Mouse (Mus musculus) spleen, postnatal 10 days (tissue): ENCODE results near the gene Gpx4.
A peak's percentile ranks its signal among the peaks of the same experiment; 100 is the strongest.

ENCODE experiments used
- DNase-seq, 2 experiments: peaks; one replicate each; pipeline ENCODE4 v3.0.0; 2021 to 2022; ENCODE audit warnings: low spot score in 2 of 2

Gpx4 gene

DNA sequence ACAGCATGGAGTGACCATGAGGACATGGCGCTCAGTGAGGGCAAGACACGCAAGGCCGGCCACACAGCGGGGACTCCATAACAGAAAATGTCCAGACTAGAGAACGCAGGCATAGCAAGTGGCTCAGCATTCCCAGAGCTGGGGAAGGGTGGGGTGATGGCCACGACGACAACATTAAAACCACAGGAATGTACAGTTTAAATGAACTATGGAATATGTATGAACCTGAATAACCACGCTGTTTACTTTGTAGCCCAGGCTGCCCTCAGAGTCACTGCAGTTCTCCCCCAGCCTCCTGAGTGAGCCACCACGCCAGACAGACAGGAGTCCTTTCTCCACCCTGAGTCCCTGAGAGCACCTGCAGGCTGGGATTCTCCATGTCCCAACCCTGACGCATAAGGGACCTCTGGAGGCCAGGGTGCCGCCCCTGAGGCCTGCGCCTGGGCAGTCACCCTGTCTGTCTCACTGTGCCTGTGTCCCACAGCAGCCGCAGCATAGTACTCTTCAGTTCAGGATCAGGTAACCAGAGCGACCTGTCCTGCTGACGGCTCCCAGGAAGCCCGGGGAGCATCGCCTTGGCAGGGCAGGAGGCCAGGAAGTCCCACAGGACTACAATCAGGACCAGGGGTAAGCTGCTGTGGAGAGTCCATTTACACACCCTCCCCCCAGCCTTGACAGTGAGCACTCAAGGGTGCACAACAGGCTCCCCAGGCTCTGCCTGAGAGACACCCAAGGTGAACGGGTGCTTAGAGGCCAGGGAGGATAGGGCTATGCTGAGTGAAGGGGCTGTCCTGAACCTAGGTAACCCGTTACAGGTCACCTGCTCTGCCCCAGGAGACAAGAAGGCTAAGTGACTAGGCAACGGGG, 25.9 kb downstream of the Gpx4 start:
- DNase-seq, result no peak

DNA sequence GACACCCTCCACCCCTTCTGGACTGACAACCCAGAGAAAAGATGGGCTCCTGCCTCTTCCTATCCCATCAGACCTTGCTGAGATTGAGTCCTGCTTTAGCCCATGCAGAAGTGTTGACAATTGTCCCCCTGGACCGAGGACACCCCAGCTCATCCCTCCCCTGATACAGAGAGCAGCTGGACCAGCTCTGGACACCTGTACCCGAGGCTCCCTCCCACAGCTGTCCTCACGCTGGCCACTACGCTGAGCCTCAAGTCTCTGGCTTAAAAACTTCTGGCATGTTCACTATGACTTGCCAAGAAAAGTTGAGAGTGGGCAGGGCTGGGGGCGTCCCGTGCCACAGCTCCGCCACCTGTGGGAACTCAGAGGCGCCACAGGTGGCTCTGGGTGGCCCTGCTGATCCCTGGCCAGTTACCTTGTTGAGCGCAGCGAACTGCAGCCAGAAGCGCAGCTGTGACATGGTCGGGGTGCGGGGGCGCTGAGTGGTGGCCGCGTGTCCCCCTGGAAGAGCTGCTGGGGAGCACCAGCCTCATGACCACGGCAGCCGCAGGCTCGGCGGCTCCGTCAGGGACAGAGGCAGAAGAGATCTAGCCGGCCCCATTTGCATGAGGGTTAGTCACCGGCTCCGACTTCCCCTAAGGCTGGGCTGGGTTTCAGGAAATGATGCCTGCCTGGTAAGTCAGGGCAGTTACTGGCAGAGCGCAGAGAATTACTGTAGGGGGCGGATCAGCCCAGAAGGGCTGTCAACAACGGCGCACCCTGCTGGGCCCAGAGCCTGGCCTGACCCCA, 28.0 kb downstream of the Gpx4 start:
- peak; percentile 60 to 82 for DNase-seq

DNA sequence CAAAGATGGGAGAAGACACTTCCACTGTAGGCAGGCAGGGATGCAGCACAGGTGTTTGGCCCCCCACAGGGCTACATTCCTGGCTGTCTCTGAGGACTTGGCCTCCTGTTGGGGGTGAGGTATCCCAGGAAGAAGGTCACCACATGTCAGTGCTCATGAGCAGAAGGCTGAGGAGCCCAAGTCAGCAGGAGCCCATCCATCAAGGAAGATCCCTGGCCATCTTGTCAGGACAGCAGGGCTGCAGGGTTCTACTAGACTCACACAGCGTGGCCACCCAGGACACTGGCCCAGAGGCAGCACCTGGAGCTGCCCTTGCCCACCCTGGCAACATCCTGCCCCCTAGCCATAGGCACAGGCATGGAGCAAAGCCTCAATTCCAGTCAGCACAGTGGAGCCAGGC, 29.0 kb downstream of the Gpx4 start:
- DNase-seq, result no peak

DNA sequence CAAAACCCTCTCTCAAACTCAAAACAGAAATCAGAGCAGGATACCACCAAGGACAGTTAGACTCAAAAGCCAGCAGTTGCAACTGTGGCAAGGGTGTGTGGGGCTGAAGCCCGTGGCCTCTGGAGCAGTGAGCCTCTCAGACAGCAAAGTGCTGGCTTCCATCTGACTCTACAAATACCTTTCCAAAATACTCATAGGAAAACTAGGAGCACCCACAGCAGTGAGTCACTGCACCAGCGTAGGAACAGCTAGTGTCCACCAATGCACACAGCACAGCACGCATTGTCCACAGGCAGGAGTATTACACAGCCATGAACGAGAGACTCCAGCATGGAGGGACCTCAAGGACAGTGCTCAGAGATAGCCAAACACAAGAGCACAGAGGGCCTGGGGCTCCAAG, 29.4 kb downstream of the Gpx4 start:
- no peak for DNase-seq

DNA sequence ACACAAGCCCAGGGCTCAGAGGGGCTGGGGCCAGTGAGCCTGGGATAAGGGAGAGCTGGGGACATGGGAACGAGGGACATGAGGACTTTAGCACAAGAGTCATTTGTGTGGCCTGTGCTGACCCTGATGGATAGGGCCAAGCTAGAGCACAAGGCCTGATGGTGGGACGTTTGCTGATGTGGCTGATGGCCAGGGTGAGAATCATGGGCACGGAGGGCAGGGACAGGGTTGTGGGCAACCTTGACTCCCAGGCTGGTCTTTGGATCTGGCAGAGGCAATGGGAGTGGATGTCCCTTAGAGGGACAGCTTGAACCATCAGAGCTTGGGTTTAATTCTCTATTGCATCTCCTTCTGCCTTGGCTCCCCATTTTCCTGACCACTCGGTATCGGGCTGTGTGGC, 30.3 kb downstream of the Gpx4 start:
- no peak for DNase-seq

DNA sequence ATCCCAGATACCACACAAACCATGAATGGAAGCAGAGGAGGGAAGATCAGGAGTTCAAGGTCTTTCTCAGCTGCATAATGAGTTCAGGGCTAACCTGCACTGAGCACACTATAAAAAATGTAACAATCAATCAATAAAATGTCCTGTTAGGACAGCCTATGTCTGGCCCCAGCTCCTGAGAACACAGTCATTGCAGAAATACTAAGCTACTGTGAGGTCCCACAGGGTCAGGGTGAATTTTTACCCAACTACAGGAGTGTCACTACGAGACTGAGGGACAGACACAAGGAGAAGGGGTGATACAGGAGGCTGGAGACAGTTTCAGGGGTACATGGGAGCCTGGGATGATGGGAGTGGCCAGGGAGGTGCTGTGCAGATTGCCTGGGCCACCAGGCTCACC, 31.4 kb downstream of the Gpx4 start:
- no peak for DNase-seq

DNA sequence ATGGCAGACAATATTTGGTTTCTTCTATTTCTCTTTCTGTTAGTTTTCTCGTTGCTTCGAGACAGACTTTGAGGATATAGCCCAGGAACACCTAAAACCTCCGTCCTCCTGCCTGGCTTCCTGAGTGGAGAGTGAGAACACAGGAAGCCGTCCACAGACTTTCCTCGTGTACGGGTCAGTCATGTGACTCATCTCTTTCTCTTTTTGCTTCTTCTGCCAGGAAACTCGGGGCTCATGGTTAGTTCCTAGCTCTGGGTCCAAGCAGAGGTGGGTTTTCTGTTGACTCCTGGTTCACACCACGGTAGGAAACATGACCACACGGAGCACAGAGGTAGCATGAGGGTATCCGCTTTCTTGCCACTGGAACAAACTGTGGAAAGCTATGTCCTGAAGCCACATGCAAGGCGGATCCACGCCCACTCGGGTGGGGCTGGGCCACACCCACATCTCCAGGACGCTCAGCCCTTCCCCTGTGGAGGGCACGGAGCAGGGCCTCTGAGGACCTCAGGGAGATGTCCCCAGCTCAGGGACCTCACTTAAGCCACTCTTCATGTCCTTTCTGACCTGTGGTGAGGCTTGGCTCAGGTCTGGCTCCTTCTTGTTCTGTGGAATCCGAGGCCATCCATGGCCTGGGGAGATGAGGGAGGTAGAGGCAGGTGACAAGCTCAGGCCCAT, 33.6 kb downstream of the Gpx4 start:
- DNase-seq, result peak; percentile 67 to 83

DNA sequence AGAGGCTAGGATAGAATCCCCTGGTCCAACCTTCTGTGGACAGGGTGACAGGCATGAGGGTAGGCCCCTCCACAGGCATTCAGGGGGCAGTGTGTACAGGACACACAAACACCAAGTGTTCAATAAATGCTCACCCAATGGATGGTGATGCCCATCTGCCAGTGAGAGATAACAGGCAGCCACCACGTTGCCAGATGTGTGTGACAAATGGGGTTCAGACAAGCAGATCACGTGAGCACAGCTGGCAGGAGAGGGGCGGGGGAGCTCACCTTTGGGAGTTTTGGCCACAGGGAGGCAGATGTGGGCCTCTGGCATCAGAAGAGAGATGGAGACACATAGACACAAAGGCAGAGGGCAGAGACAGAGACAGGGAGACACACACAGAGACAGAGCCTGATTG, 34.1 kb downstream of the Gpx4 start:
- DNase-seq, result peak in 1 of 2 experiments; percentile 88

DNA sequence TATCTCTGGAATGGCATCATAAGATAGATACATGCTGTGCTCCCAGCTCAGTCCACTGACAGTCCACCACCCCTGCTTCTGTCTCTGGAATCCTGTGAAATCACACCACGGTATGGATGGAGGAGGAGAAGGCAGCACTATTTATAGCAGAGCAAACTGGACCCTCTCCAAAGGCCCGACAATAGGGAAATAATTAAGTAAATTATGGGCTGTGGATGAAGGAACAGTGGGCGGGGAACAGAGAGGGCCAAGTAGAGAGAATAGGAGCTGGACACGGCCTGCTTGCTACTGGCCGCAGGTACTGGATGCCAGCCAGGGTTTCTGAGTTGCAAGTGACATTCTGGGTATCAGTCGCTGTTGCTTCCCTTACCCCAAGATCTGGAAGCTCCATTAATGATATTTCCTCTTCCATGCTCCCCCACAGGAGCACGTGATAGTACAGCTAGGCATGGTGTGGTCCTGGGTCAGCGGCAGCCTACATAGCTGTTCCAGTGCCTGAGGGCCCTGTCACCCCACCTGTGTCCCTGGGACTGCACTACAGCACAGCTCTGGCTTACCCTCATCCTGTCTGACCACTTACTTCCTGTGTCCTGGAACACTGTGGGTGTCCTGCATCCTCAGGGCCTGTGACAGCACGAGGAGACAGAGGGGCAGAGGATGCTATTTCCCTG, 38.0 kb downstream of the Gpx4 start:
- no peak for DNase-seq

DNA sequence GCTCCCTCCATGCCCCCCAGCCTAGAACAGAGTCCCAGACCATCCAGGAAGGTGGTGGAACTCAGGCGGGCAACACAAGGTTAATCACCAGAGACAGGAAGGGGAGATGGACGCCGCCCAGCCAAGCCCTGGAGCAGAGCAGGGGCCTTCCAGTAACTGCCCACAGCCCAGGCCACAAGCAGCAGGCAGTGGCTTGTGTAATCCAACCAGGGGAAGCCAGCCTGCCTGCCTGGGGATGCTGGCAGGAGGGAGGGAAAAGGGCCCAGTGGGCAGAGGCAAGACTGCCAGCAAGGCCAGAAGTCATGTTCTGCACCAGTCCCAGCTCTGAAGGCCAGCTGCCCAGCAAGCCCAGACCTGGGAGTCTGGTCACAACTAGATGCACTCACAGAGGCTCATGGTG, 39.9 kb downstream of the Gpx4 start:
- DNase-seq, result no peak

DNA sequence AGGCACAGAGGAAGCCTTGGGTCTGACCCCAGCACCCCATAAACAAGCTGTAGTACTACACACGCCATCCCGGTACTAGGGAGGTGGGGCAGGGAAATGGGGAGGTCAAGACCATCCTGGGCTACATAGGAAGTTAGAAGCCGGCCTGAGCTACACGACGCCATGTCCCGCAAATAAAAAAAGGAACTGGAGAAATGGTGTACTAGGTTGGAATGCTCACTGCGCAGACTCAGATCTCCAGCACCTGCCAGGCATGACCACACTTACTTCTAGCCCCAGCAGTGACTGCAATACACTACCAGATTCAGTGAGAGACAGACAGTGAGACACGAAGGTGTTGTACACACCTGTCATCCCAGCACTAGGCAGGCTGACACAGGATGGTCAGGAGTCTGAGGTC, 40.5 kb downstream of the Gpx4 start:
- DNase-seq, result no peak

DNA sequence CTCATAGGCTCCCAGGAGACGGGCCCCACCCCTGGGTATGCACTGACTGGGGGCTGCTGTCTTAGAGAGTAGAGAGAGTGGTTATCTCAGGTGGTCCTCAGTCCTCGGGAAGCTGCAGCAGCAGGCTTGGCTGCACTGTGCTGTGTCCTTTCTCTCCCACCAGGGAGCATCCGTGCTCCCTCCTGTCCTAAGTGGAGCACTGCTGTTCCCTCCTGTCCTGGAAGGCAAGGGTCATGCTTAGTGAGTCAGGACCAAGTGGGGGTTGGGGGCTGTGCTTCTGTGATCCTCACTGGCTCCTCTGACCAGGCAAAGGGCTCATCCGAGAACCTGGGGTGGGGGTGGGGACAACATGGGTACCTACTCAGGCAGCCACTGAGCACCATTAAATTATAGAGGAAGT, 42.2 kb downstream of the Gpx4 start:
- DNase-seq, result no peak

DNA sequence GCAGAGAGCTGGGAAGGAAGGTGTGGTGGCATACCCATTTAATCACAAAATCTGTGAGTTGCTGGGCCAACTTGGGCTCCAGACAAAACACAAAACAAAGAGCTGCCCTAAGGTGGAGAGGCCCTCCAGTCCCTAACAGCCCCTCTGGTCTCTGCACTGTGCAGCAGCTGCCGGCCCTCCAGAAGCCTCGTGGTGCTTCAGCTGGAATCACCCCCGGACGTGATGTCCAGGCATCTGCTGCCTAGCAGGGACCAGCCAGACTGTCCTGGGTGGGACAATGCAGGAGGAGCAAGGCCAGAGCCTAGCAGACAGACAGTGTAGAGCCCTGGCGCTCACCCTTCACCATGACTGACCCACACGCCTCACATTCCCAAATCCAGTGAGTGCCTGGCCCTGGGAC, 44.6 kb downstream of the Gpx4 start:
- no peak for DNase-seq

DNA sequence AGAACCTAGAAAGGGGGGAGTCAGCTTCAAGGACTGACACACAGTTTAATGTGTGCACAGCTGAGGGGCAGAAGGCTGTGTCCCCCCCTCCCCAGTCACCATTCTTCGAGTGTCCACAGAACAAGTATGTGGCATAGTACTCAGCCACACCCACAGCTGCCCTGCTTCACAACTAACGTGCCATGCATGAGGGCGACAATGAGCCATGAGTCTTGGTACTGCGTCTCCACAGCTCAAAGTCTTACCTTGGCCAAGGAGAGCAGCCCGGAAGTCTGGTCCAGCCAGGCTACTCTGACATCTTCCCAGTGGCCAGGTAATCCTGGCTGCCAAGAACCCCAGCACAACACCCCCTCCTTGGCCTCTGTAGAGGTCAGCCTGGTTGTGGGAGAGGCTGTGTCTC, 45.7 kb downstream of the Gpx4 start:
- no peak for DNase-seq

DNA sequence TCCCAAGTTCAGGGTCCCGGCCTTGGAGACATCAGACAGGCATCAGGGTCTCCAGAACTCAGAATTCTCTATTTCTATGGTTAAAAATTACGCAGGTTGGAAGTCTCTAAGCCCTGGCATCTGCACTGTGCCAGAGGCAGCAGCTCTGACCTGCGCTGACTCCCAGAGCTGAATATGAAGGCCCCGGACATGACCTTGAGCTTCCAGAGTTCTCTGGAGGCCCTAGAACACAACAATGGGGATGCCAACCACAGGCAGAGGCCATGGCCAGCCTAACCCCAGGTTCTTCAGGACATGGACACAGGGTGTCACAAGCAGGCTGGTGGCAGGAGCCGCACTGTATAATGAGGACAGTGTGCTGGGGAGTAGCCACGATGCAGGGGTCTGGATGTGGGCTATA, 47.1 kb downstream of the Gpx4 start:
- no peak for DNase-seq

DNA sequence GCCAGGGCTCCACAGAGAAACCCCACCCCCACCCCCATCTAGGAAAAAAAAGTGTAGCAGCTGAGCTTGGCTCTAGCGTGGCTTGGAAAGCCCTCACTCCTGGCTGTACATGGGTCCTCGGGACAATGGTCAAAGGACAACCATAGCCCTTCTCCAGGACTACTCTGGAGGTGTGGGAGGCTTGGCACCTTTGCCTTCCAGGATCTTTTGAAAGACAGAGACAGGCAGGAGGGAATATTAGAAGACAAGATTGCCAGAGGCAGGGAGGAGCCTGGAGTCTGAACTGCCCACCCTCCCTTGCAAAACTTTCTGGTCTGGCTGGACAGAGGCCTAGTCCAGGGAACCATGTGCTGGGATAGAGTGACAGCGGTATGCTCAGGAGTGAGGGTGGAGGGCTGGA, 47.7 kb downstream of the Gpx4 start:
- no peak for DNase-seq

DNA sequence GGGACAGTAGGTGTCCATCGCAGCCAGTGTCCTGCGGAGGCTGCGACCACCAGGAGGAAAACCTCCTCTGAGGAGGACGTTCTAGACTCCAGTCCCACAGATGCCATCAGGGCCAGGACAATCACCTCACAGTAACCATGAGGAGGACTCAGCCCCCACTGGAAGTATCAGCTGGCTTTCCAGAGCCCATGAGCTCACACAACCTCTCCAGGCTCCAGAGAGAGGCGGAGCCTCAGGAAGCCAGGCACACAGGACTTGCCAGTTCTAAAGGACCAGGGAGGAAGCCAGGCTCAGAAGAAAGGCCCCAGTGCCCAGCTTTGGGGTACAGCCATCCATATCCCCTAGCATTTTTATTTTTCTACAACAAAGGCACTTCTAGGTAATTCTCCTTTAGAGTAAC, 48.6 kb downstream of the Gpx4 start:
- DNase-seq, result no peak

DNA sequence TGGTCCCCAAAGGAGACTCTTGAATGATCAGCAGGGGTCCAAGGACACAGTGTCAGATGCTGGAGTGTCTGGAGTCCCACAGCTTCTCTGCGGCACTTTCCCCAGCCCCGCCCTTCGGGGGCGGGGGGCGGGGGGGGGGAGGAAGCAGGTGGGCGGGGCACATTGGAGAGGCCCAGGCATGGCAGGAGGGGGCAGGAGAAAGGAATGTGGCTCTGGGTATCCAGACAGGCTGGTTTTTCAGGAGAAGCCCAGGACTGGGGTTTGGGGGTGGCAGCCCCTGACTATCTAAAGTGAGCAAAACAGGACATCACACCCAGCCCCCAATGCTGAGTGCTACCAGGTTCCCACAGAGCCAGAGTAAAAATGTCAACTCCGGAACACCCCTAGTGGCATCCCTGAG, 50.3 kb downstream of the Gpx4 start:
- DNase-seq, result no peak

DNA sequence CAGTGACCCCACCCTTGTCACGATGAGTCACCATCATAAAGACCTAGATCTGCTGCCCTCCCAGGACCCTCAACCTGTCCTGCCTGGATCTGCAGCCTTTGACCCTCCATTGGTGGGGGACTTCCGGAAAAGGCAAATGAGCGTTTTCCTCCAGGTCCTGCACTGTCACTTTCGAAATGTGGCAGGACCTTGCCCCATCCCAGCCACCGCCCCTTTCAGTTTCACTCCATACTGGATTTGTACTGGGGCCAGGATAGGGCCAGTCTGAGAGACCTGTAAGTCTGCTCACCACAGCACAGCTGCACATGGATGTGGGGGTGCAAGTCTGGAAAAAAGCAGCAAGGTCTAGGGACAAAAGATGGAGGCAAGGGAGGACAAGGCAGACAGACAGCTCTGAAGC, 51.7 kb downstream of the Gpx4 start:
- no peak for DNase-seq

DNA sequence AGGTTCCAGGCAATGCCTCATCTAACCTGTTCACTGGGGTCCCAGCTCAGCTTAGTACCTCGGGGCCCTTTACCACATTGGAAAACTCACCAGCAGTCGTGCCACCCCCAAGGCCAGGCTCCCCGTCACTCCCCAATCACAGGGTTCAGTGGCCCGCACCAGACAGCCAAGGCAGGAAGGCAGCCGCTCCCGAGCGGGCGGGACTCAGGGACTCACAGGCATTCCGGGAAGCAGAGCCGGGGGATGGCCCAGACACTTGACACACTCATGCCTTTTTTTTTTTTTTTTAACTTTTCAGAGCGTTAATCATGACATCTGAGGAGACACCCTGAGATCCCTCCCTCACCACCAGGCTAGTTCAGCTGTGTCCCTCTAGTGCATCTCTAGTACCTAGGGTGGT, 54.0 kb downstream of the Gpx4 start:
- no peak for DNase-seq

DNA sequence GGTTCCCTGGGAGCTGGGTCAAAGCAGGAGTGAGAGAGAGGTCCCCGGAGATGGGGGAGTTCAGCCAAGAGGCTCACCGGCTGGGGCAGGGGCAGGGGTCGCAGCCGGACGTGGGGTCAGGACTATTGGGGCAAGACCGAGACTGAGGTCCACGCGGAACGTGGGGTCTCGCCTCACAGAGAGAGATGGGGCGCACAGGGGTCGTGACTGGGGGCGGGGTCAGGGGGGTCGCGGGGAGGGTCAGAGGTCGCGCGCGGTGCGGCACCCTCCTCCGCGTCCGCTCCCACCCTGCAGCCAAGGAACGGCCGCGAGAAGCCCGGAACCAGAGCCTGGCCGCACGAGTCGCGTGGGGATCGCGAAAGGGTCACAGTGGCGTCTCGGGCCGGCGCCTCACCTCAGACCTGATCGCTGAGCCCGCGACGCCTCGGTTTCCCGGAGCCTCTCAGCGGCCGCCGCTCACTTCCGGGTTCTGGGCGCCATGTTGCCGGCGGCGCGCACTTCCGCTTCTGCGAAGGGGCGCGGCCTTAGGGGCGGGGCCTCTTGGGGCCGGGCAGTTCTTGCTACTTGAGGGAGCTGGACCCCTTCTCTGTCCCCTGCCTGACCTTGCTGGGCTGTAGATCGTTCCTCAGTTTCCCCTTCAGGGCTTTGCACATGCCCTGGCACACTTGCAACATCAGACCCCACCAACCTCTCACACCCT, 55.4 kb downstream of the Gpx4 start:
- peak; percentile 89 to 94 for DNase-seq

DNA sequence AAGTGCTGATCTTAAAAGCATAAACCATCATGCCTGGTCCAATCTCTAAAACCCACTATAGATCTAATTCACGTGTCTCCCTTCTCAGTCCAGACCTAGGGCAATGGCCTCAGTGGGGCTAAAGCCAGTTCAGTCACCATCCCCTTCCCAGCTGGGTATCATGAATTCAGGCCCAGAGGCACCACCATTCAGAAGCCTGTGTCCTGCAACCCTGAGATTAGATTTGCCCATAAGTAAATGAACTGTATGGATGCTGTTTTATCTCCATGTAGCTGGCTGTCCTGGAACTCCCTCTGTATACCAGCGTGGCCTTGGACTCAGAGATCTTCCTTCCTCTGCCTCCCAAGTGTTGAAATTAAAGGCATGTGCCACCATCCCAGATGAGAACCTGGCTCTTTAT, 56.1 kb downstream of the Gpx4 start:
- no peak for DNase-seq
